Mouse (Mus musculus) layer of hippocampus, adult 2 months (tissue): ENCODE data around the gene Rps15. TPM values are rescaled to one million over a fixed set of nuclear protein-coding genes. Genes with fewer than 3 reads are reported as not detected.
A peak's percentile ranks its signal among the peaks of the same experiment; 100 is the strongest.

Experiments used
- DNase-seq, 2 experiments: peaks; one replicate each; pipeline ENCODE4 v3.0.0; 2022; ENCODE audit warnings: low spot score in 2 of 2
- H3K27ac ChIP-seq: fragments of 200-600 bp; 2 replicates; pipeline ENCODE4 v1.8.1; 2022
- H3K4me3 ChIP-seq: fragments of 200-600 bp; 2 replicates; pipeline ENCODE4 v1.8.1; 2022; ENCODE audit warnings: mild to moderate bottlenecking
- CTCF ChIP-seq: fragments of 200-600 bp; conservative IDR thresholded peaks from 2 replicates; pipeline ENCODE4 v1.8.1; 2022; ENCODE audit warnings: antibody characterized with exemption, mild to moderate bottlenecking, moderate library complexity
- total RNA-seq, 2 experiments: library from RNA; stranded (reverse); gene quantifications; 2 replicates each; pipeline ENCODE4 v1.2.3; 2021

Rps15 gene
- total RNA-seq, 2 experiments from 2014 or later, result 926 to 932 TPM

DNA sequence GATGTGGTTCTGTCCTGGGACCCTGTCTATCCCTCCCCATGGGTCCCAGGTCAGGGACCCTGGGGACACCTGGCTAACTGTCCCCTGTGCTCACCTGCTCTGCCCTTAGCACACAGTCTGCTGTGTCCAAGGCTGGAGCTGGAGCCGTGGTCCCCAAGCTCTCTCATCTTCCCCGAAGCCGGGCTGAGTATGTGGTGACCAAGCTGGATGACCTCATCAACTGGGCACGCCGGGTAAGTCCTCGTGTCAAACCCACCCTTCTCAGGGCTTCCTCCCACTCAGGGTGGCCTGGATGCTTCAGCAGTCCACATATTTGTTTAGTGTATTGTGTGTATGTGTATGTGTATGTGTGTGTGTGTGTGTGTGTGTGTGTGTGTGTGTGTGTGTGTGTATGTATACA, 38.7 kb upstream of the Rps15 start:
- Histone ChIP-seq H3K27ac (no peak overlapping the region; the same call in 1 of the 2 replicates), H3K4me3 (no peak overlapping the region)
- TF ChIP-seq CTCF, result no peak
- no peak for DNase-seq

DNA sequence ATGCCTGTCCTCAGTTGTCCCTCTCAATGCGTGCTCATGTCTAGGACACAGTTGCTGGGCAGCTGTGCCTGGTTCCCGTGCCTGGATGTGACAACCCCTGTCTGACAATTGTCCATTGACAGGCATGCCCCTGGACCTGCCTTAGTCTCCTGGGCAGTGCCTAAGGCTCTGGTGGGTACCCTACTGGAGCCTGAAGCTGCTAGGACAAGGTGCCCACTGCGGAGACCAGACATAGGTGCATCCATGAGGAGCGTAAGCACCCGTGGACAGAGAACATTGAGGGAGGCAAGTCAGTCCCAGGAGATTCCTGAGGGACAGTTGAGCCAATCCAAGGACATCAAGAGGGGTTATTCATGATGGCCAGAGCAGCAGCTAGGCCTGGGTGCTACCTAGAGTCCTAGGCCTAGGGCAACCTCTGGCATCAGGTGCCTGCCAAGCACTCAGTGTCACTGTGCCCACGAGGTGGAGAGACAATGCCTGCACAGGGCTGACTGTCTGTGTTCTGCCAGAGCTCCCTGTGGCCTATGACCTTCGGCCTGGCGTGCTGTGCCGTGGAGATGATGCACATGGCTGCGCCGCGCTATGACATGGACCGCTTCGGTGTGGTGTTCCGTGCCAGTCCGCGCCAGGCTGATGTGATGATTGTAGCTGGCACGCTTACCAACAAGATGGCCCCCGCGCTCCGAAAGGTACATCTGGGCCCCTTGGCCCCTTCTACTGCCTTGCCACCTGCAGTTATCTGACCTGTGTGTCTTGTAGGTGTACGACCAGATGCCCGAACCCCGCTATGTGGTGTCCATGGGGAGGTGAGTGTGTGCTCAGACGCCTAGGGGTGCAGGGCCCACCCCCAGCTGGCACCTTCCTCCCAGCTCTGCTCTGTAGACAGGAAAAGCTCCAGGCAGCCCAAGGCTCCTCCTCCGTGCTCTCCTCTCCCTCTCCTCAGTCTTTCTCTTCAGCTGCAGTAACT, 37.6 kb upstream of the Rps15 start:
- no peak for DNase-seq
- no peak for TF ChIP-seq CTCF
- H3K4me3 ChIP-seq, result no peak overlapping the region
- peak overlapping the region; percentile 39; the same call in 1 of the 2 replicates for H3K27ac ChIP-seq

DNA sequence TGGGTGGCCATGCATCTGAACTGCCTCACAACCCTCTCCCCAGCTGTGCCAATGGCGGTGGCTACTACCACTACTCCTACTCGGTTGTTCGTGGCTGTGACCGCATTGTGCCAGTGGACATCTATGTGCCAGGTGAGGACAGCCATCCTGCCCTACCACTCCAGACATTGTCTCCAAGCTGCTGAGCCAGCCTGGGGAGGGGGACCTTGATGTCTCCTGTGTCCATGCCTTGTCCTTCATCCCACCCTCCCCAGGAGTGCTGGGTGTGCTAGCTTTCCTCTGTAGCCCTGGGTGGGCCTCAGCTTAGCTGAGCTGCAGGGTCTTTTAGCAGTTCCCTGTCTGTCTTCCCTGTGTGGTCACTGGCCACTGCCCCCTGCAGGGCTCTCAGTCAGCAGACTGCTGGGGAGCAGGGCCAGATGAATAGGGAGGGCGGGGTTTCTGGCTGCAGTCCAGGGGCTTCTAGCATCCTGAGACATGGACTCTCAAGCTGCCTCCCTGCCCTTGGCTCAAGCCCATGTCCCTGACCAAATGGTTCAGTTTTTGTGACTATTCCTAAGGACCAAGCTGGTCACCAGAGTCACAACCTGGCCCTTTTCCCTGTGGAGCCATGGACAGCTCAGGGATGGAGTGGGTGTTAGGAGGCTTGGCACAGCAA, 36.2 kb upstream of the Rps15 start:
- no peak for DNase-seq
- peak; percentile 48 for TF ChIP-seq CTCF
- H3K4me3 ChIP-seq, result no peak overlapping the region
- H3K27ac ChIP-seq, result peak overlapping the region; percentile 21; the same call in 1 of the 2 replicates

DNA sequence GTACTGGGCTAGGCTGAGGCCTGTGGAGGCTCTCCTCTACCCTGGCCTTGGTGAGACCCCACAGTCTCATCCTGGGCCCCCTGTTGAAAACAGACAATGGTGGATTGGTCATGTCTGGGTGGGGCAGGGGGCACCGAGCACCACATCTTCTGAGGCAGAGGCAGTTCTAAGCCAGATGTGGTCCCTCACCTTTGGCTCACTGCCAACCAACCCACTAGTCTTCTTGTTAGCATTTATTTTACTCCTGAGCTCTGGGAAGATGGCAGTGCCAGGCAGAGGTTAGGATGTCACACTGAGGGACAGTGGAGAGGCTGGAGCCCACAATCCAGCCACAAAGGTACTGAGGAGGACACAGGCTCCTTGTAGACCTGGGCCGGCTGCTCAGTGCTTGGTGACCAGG, 34.3 kb upstream of the Rps15 start:
- no peak overlapping the region for H3K4me3 ChIP-seq
- DNase-seq, result no peak
- no peak for TF ChIP-seq CTCF
- no peak overlapping the region for H3K27ac ChIP-seq

DNA sequence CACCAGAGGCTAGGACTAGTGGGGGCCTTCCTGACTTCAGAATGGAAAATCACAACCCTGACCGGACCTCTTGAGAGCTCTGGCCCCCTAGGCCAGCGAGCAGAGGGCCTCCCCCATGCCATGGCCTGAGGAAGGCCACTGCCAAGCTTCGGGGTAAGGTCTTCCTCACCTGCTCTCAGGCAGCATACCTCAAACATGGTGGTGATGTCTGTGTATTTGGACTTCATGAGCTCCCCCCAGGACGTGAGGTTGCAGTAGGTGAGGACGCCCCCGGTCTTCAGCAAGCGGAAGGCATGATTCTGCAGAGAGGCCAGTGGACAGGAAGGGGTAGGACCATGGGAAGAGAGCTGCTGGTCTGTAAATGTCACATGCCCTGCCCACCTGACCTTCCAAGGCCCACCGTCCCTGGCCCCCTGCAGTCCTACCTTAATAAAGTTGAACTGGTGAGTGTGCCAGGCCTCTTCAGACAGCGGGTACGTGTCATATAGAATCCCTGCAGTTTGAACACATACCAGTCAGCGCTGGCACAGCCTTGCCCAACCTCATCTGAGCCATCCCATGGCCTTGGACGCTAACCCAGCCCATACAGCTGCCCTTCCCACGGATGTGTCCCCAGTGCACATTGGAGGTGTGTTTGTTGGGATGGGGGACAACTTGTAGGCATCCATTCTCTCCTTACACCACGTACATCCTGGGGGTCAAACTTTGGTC, 33.3 kb upstream of the Rps15 start:
- no peak overlapping the region for H3K4me3 ChIP-seq
- TF ChIP-seq CTCF, result no peak
- no peak for DNase-seq
- peak overlapping the region; percentile 95 for H3K27ac ChIP-seq

DNA sequence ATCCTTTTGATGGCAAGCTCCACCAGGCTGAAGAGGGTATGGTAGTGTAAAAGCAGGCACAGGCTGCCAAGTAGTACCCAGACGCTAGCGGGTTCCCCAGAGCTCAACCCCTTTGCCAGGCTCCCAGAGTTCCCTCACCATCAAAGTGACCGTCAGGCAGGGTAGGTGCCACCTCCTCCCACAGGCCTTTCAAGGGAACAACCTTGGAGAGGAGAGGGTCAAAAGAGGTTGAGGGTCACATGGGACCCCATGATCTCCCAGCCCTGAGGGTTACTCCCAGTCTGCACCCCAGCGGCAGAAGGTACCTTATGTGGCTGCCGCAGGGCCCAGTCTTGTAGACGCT, 32.8 kb upstream of the Rps15 start:
- no peak for TF ChIP-seq CTCF
- no peak for DNase-seq
- Histone ChIP-seq H3K4me3 (peak overlapping the region; percentile 68), H3K27ac (peak overlapping the region; percentile 95)

DNA sequence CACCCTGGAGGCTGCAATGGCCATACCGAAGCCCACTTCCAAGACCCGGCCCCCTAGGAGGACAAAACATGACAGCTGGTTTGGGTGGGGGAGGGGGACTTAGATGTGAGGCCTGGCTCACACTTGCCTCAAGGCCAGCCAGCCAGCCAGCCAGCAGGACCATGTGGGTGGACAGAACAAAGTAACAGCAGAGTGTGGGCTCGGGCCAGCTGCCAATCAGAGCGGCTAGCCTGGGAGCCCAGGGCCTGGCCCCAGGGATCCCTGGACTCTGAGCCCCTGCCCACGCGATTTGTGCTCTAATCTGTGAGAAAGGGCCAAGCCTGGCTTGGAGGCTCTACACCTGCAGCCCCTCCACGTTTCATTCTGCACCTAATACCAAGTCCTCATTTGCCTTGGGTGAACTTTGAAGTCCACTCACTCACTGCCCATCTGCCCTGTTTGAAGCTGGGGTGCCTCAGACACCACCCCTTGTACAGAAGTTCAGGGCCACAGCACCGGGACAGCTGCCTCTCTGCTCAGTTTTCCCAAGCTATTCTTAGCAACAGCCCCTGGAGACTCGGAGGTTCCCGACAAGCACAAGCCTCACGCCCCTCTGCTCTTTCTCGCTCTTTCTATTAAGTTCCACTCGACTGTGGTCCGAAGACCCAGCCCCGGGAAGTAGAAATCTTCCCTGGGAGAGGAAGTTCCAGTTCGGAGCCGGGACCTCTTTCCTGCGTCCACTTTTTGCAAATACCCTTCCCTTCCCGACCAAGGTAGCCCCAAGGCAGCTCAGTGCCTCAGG, 32.2 kb upstream of the Rps15 start:
- H3K4me3 ChIP-seq, result peak overlapping the region; percentile 68
- peak overlapping the region; percentile 95 for H3K27ac ChIP-seq
- no peak for TF ChIP-seq CTCF
- peak; percentile 64 to 67 for DNase-seq

DNA sequence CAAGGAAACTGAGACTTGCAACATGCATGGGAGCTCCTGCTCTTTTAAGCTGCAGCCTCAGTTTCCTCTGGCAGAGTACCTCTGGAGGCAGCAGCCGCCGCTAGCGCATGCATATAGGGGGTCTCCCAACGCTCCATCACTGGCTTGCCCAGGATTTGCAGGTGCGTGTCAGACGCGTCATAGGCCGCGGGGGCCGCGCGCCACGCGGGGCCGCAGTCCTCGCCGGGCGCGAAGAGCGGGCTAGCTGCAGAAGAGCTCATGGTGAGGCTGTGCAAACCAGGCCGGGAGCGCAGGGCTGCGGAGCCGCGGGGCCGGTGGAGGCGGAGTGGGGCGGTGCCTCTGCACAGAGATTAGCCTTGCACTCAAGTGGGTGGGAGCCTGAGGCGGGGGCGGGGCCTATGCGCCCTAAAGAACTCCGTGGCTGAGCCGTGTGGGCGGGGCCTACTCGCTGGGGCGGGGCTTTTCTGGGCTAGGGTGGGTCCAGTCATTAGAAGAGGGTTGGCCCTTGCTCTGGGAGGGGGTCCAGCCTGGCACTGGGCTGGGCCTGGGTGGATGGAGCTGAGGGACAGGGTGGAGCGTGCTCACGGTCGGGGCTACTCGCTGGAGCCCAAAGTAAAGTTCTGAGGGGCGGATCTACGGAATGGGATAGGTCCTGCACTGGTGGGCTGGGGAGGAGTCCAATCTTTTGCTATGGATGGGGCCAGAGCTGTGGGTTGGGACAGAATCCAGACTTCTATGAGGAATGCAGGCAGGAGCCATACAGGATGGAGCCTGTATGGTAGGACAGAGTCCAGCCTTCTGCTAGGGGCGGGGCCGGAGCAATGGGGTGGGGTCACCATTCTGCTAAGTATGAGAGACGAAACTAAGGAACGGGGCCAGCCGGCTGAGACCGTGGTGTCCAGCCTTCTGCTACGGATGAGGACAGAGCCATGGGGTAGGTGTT, 31.3 kb upstream of the Rps15 start, which contains the start of the genes Gamt and Dazap1:
TSS of gene Gamt (minus strand) at position 371 of the 943 bp plus-strand sequence.
TSS of gene Dazap1 (plus strand) at position 845 of the 943 bp plus-strand sequence.
- no peak for TF ChIP-seq CTCF
- Histone ChIP-seq H3K4me3 (peak within 1 kb of the TSS; percentile 68), H3K27ac (peak within 1 kb of the TSS; percentile 95)
- DNase-seq, result peak; percentile 89 to 92

DNA sequence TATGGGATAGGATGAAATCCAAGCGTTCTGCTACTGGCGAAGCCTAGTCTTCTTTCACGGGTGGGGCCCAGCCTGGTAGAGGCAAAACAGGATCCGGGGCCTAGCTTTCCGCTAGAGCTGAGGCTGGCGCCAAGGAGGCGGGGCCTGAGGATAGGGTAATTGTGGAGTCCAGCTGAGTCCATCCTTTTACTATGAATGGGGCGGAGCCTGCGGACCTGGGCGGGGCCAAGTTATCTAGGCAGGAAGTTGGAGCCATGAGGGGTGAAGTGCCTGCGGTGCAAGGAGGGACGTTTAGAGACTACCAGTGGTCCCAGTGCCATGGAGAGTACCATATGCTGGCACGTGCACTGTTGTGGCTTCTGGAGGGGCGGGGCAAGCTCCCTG, 30.7 kb upstream of the Rps15 start:
- DNase-seq, result peak; percentile 82 to 87
- Histone ChIP-seq H3K27ac (peak overlapping the region; percentile 95), H3K4me3 (peak overlapping the region; percentile 68)
- TF ChIP-seq CTCF, result no peak

DNA sequence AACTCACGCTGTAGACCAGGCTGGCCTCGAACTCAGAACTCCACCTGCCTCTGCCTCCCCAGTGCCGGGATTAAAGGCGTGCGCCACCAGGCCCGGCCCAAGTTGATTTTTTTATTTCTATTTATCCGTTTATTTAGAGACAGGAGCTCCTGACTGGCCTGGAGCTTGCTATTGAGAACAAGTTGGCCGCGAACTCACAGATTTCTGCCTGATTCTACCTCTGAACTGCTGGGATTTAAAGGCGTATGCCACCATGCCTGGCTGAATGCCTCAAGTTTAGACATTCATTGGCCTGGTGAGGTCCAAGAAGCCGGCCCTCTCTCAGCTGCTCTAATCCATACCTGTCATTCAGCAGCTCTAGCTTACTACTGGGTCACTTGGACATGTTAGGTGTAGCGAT, 30.1 kb upstream of the Rps15 start:
- DNase-seq, result no peak
- no peak for TF ChIP-seq CTCF
- Histone ChIP-seq H3K4me3 (peak overlapping the region; percentile 68; the same call in 1 of the 2 replicates), H3K27ac (peak overlapping the region; percentile 95)

DNA sequence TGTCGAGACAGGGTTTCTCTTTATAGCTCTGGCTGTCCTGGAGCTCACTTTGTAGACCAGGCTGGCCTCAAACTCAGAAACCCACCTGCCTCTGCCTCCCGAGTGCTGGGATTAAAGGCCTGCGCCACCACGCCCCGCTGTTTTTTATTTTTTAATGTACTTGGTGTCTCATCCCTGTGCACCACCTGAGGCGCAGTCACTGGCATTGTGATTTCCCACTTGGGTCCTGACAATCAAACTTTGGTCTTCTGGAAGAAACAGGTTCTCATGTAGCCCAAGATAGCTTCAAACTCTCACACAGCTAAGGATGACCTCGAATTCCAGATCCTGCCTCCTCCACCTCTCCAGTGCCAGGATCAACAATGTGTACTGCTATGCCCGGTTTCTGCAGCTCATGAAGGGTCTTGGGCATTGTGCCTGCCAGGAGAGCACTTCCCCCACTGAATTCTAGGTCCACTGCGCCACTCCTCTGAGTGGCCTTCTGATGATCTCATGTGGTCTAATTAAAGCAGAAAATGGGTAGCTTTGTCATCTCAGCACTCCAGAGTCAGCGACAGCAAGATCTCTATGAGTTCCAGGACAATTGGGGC, 29.4 kb upstream of the Rps15 start:
- Histone ChIP-seq H3K4me3 (no peak overlapping the region), H3K27ac (no peak overlapping the region)
- no peak for TF ChIP-seq CTCF
- DNase-seq, result no peak
